Mouse (Mus musculus) hindbrain, embryonic 12.5 days (tissue): ENCODE results near the gene Ptges2. TPM values are rescaled to one million over a fixed set of nuclear protein-coding genes. Genes with fewer than 3 reads are reported as not detected.

Experiments
- ATAC-seq: fragments of 200-750 bp; cut with Nextera tagmentation; 2 replicates; pipeline ENCODE4 v1.8.0; 2017; ENCODE audit warnings: moderate TSS enrichment; ENCODE audit not compliant: low FRiP score
- H3K27ac ChIP-seq: fragments of 300-500 bp; sonication (generic); 2 replicates; pipeline ENCODE4 v1.5.1; 2016; ENCODE audit warnings: mild to moderate bottlenecking
- H3K27me3 ChIP-seq: fragments of 300-500 bp; sonication (generic); 2 replicates; pipeline ENCODE4 v1.6.1; 2016; ENCODE audit warnings: mild to moderate bottlenecking
- H3K36me3 ChIP-seq: fragments of 300-500 bp; sonication (generic); 2 replicates; pipeline ENCODE4 v1.6.1; 2016; ENCODE audit warnings: mild to moderate bottlenecking
- H3K4me1 ChIP-seq: fragments of 300-500 bp; sonication (generic); 2 replicates; pipeline ENCODE4 v1.6.1; 2016
- H3K4me2 ChIP-seq: fragments of 300-500 bp; sonication (generic); replicated peaks from 2 replicates; pipeline ENCODE4 v1.6.1; 2016; ENCODE audit warnings: mild to moderate bottlenecking
- H3K4me3 ChIP-seq: fragments of 300-500 bp; sonication (generic); 2 replicates; pipeline ENCODE4 v1.5.1; 2016; ENCODE audit warnings: mild to moderate bottlenecking
- H3K9ac ChIP-seq: fragments of 300-500 bp; sonication (generic); 2 replicates; pipeline ENCODE4 v1.6.1; 2016; ENCODE audit warnings: mild to moderate bottlenecking, moderate library complexity
- H3K9me3 ChIP-seq: fragments of 300-500 bp; sonication (generic); replicated peaks from 2 replicates; pipeline ENCODE4 v1.6.1; 2016; ENCODE audit warnings: mild to moderate bottlenecking
- WGBS: fragments of 180-500 bp; shearing (Covaris S2); methylation state at CpG from one replicate; pipeline ENCODE4 v1.1.7; 2016; 5-methylcytosine and 5-hydroxymethylcytosine counted together
- polyA plus RNA-seq: library from polyadenylated mRNA; unstranded; fragments of >200 nt; fragmentation: Nextera tagmentation; extraction: Ambion mirVana; gene quantifications from 2 replicates; pipeline ENCODE4 v1.2.1, GENCODE M21; 2016

Ptges2 gene
- polyA plus RNA-seq, 1 experiment from 2014 or later: 34.5 TPM

- 18% methylated on average over 2 of the region's 2 CpGs for WGBS
- H3K4me3 ChIP-seq: no peak overlapping the region
- no peak overlapping the region for H3K27ac ChIP-seq
- peaks cover 31% of the 10 kb centered on the region for H3K36me3 ChIP-seq
- H3K9ac ChIP-seq: no peak overlapping the region
- 0 out of 2 replicates have a peak, but pooled peaks have one; percentile 30 for ATAC-seq
- H3K4me2 ChIP-seq: no peak overlapping the region
- H3K27me3 ChIP-seq: no peaks in the 10 kb centered on the region
- H3K4me1 ChIP-seq: no peaks in the 10 kb centered on the region
- H3K9me3 ChIP-seq: no peaks in the 10 kb centered on the region
Measured at GRCm38 (mm10) chr2:32404663-32405062, 9.0 kb downstream of the Ptges2 start.

- Histone ChIP-seq H3K9ac (no peak overlapping the region), H3K4me3 (no peak overlapping the region), H3K9me3 (no peaks in the 10 kb centered on the region), H3K27me3 (no peaks in the 10 kb centered on the region), H3K27ac (no peak overlapping the region), H3K36me3 (peaks cover 6% of the 10 kb centered on the region), H3K4me2 (no peak overlapping the region), H3K4me1 (no peaks in the 10 kb centered on the region)
- 85% methylated on average over 7 of the region's 7 CpGs for WGBS
- ATAC-seq: no peak
Measured at GRCm38 (mm10) chr2:32407144-32407824, 11.6 kb downstream of the Ptges2 start.

GRCm38 (mm10) chr2:32408429-32409424 is 13.0 kb downstream of the Ptges2 start:
- WGBS: 68% methylated on average over 25 of the region's 25 CpGs

GRCm38 (mm10) chr2:32411407-32411806 is 15.7 kb downstream of the Ptges2 start:
- WGBS: 85% methylated on average over 7 of the region's 7 CpGs
- ATAC-seq: no peak
- Histone ChIP-seq H3K36me3 (peaks cover 29% of the 10 kb centered on the region), H3K27ac (no peak overlapping the region), H3K9me3 (no peaks in the 10 kb centered on the region), H3K4me3 (no peak overlapping the region), H3K4me1 (no peaks in the 10 kb centered on the region), H3K4me2 (no peak overlapping the region), H3K9ac (no peak overlapping the region), H3K27me3 (no peaks in the 10 kb centered on the region)

More at GRCm38 (mm10) chr2:32408429-32409424, 13.0 kb downstream of the Ptges2 start:
- ATAC-seq: no peak
- no peaks in the 10 kb centered on the region for H3K4me1 ChIP-seq
- H3K9me3 ChIP-seq: no peaks in the 10 kb centered on the region
- no peak overlapping the region for H3K27ac ChIP-seq
- H3K36me3 ChIP-seq: 0 out of 2 replicates have a peak, but pooled peaks cover 2% of the 10 kb centered on the region
- no peak overlapping the region for H3K4me2 ChIP-seq
- no peak overlapping the region for H3K4me3 ChIP-seq
- no peak overlapping the region for H3K9ac ChIP-seq
- no peaks in the 10 kb centered on the region for H3K27me3 ChIP-seq

- Histone ChIP-seq H3K4me3 (no peak overlapping the region), H3K36me3 (peaks cover 44% of the 10 kb centered on the region), H3K9me3 (no peaks in the 10 kb centered on the region), H3K4me1 (no peaks in the 10 kb centered on the region), H3K9ac (no peak overlapping the region), H3K27ac (no peak overlapping the region), H3K27me3 (no peaks in the 10 kb centered on the region), H3K4me2 (no peak overlapping the region)
- WGBS: 86% methylated on average over 6 of the region's 6 CpGs
- ATAC-seq: no peak
Measured at GRCm38 (mm10) chr2:32412742-32413531, 17.2 kb downstream of the Ptges2 start.

- WGBS: 67% methylated on average over 5 of the region's 5 CpGs
- Histone ChIP-seq H3K27ac (no peak overlapping the region), H3K4me1 (no peaks in the 10 kb centered on the region), H3K4me3 (no peak overlapping the region), H3K36me3 (peaks cover 54% of the 10 kb centered on the region), H3K9ac (no peak overlapping the region), H3K9me3 (no peaks in the 10 kb centered on the region), H3K4me2 (no peak overlapping the region), H3K27me3 (no peaks in the 10 kb centered on the region)
- no peak for ATAC-seq
Measured at GRCm38 (mm10) chr2:32413936-32414335, 18.2 kb downstream of the Ptges2 start.

- Histone ChIP-seq H3K27ac (no peak overlapping the region), H3K36me3 (peaks cover 73% of the 10 kb centered on the region), H3K4me1 (no peaks in the 10 kb centered on the region), H3K4me2 (no peak overlapping the region), H3K4me3 (no peak overlapping the region), H3K9ac (no peak overlapping the region), H3K9me3 (no peaks in the 10 kb centered on the region), H3K27me3 (no peaks in the 10 kb centered on the region)
- 95% methylated on average over 12 of the region's 12 CpGs for WGBS
- no peak for ATAC-seq
Measured at GRCm38 (mm10) chr2:32415801-32416200, 20.1 kb downstream of the Ptges2 start.

- Histone ChIP-seq H3K4me3 (no peak overlapping the region), H3K9me3 (no peaks in the 10 kb centered on the region), H3K27me3 (no peaks in the 10 kb centered on the region), H3K4me1 (no peaks in the 10 kb centered on the region), H3K36me3 (peaks cover 77% of the 10 kb centered on the region), H3K4me2 (no peak overlapping the region), H3K27ac (no peak overlapping the region), H3K9ac (no peak overlapping the region)
- ATAC-seq: no peak
- 87% methylated on average over 2 of the region's 2 CpGs for WGBS
Measured at GRCm38 (mm10) chr2:32416556-32416955, 20.9 kb downstream of the Ptges2 start.

DNA sequence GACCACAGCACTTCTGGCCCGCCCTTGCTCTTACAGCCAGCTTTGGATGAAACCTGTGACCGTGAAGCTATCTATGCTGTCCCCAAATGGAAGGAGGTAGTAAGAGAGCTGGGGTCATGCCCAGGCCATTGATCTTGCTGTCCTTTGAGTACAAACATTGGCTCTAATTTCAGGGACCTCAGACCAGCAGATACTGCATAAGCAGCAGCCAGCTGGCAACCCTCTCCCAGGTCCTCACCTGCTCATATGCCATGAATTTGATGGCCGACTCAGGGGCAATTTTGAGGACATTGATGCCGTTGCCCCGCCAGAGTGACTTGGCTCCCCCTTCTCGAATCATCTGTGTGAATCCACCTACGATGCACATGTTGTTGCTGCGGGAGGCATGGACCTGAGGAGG is 21.8 kb downstream of the Ptges2 start:
- WGBS: 90% methylated on average over 8 of the region's 8 CpGs
- peaks cover 77% of the 10 kb centered on the region for H3K36me3 ChIP-seq

DNA sequence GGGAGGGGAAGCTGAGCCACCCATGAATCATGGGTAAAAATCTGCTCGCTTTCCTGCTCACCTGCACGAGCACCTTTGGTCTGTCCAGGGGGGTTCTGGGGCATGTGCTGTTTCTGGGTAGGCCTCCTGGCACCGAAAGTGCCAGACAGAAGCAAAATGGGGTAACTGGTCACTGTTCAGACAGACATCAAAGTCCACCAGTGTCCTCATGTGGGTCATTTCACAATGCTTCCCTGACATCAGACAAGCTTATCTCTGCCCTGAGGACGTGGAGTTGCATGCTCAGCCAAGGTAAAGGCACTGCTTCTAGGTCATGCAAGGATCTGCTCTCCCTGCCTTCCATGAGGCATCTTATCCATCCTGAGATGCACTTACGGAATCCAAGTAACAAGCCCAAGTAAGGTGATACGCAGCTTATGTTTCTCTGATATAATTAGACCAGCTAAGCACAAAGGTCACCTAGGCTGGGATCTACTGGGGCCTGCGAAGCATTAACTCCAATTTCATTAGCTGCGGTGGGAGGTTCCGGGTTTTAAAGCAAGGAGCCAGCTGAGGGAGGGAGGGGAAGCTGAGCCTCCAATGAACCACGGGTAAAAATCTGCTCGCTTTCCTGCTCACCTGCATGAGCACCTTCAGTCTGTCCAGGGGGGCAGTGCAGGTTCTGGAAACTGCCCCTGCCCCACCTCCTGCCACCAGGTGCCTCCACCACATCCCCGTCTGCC is 22.9 kb downstream of the Ptges2 start:
- no peaks in the 10 kb centered on the region for H3K9me3 ChIP-seq
- H3K36me3 ChIP-seq: peaks cover 76% of the 10 kb centered on the region
- no peak overlapping the region for H3K9ac ChIP-seq
- no peak for ATAC-seq
- H3K4me2 ChIP-seq: no peak overlapping the region
- H3K4me3 ChIP-seq: no peak overlapping the region
- 89% methylated on average over 12 of the region's 12 CpGs for WGBS
- H3K27ac ChIP-seq: no peak overlapping the region
- no peaks in the 10 kb centered on the region for H3K27me3 ChIP-seq
- H3K4me1 ChIP-seq: peaks cover 9% of the 10 kb centered on the region

More for the DNA sequence above, 21.8 kb downstream of the Ptges2 start:
- Histone ChIP-seq H3K4me3 (no peak overlapping the region), H3K27ac (no peak overlapping the region), H3K4me1 (no peaks in the 10 kb centered on the region), H3K9me3 (no peaks in the 10 kb centered on the region), H3K27me3 (no peaks in the 10 kb centered on the region), H3K4me2 (no peak overlapping the region), H3K9ac (no peak overlapping the region)
- no peak for ATAC-seq

- WGBS: 97% methylated on average over 3 of the region's 3 CpGs
- H3K27ac ChIP-seq: no peak overlapping the region
- no peaks in the 10 kb centered on the region for H3K27me3 ChIP-seq
- H3K9ac ChIP-seq: no peak overlapping the region
- H3K4me3 ChIP-seq: no peak overlapping the region
- H3K36me3 ChIP-seq: peaks cover 69% of the 10 kb centered on the region
- no peak for ATAC-seq
- no peaks in the 10 kb centered on the region for H3K9me3 ChIP-seq
- H3K4me1 ChIP-seq: peaks cover 16% of the 10 kb centered on the region
- H3K4me2 ChIP-seq: no peak overlapping the region
Measured at GRCm38 (mm10) chr2:32419359-32419758, 23.7 kb downstream of the Ptges2 start.
